Mouse (Mus musculus) limb, embryonic 14.5 days (tissue): Measurements from ENCODE around the gene Cd46. TPM values are rescaled to one million over a fixed set of nuclear protein-coding genes. Genes with fewer than 3 reads are reported as not detected.

Experiments
- ATAC-seq: fragments of 200-750 bp; cut with Nextera tagmentation; 2 replicates; pipeline ENCODE4 v1.8.0; 2017; ENCODE audit warnings: low read depth, moderate number of reproducible peaks, moderate TSS enrichment; ENCODE audit not compliant: low FRiP score
- DNase-seq: peaks from one replicate; pipeline ENCODE4 v3.0.0-alpha.2; 2015; ENCODE audit warnings: low spot score
- H3K27ac ChIP-seq: fragments of 300-500 bp; sonication (generic); replicated peaks from 2 replicates; pipeline ENCODE4 v1.5.1; 2014; ENCODE audit warnings: low read depth, mild to moderate bottlenecking, low read length, moderate library complexity, mixed read lengths
- H3K27me3 ChIP-seq: fragments of 300-500 bp; sonication (generic); 2 replicates; pipeline ENCODE4 v1.6.1; 2014; ENCODE audit warnings: low read length, mixed read lengths; ENCODE audit not compliant: control insufficient read depth, insufficient read depth
- H3K36me3 ChIP-seq: fragments of 300-500 bp; sonication (generic); 2 replicates; pipeline ENCODE4 v1.6.1; 2014; ENCODE audit warnings: mild to moderate bottlenecking, low read length, moderate library complexity, mixed read lengths; ENCODE audit not compliant: control insufficient read depth, insufficient read depth
- H3K4me1 ChIP-seq: fragments of 300-500 bp; sonication (generic); 2 replicates; pipeline ENCODE4 v1.6.1; 2014; ENCODE audit warnings: antibody characterized with exemption, low read length, mixed read lengths; ENCODE audit not compliant: control insufficient read depth, insufficient read depth
- H3K4me2 ChIP-seq: fragments of 300-500 bp; sonication (generic); replicated peaks from 2 replicates; pipeline ENCODE4 v1.6.1; 2014; ENCODE audit warnings: low read depth, mild to moderate bottlenecking, low read length, moderate library complexity; ENCODE audit not compliant: severe bottlenecking
- H3K4me3 ChIP-seq: fragments of 300-500 bp; sonication (generic); replicated peaks from 2 replicates; pipeline ENCODE4 v1.5.1; 2014; ENCODE audit warnings: low read length
- H3K9ac ChIP-seq: fragments of 300-500 bp; sonication (generic); 2 replicates; pipeline ENCODE4 v1.6.1; 2014; ENCODE audit warnings: mild to moderate bottlenecking, low read depth, low read length, moderate library complexity; ENCODE audit not compliant: severe bottlenecking
- H3K9me3 ChIP-seq: fragments of 300-500 bp; sonication (generic); 2 replicates; pipeline ENCODE4 v1.6.1; 2016; ENCODE audit warnings: low read length; ENCODE audit not compliant: control insufficient read depth
- POLR2A ChIP-seq: fragments of 200-500 bp; IDR thresholded peaks from 2 replicates; pipeline ENCODE4 v1.8.0; 2012; ENCODE audit warnings: inconsistent platforms, mild to moderate bottlenecking, moderate library complexity, borderline replicate concordance; ENCODE audit not compliant: insufficient read depth, insufficient read length; ENCODE audit errors: extremely low read depth
- WGBS: fragments of 180-500 bp; shearing (Covaris S2); extraction: QIAGEN DNeasy Blood & Tissue Kit; methylation state at CpG from one replicate; pipeline ENCODE4 v1.1.7; 2014; 5-methylcytosine and 5-hydroxymethylcytosine counted together
- polyA plus RNA-seq, 2 experiments: library from polyadenylated mRNA; depleted of rRNA in 1 of 2; stranded (reverse) in 1 of 2; unstranded in 1 of 2; fragments of >200 nt; fragmentation: Nextera tagmentation in 1 of 2; extraction: Ambion mirVana in 1 of 2; gene quantifications; 2 replicates each; pipeline versions ENCODE4 v1.2.1 to v1.2.3; 2012 to 2014

The Cd46 gene
- polyA plus RNA-seq, 2 experiments: 1.7 to 3.3 TPM

- Histone ChIP-seq H3K4me3 (no peak overlapping the region), H3K27ac (no peak overlapping the region), H3K9me3 (no peaks in the 10 kb centered on the region), H3K4me2 (no peak overlapping the region), H3K27me3 (no peaks in the 10 kb centered on the region), H3K36me3 (no peaks in the 10 kb centered on the region), H3K9ac (no peak overlapping the region), H3K4me1 (no peaks in the 10 kb centered on the region)
- no peak for TF ChIP-seq POLR2A
- 68% methylated on average over 5 of the region's 5 CpGs for WGBS
- DNase-seq (no peak), ATAC-seq (no peak)
Observed at GRCm38 (mm10) chr1:194994262-194994661, 97.8 kb downstream of the Cd46 start.

- no peaks in the 10 kb centered on the region for H3K4me1 ChIP-seq
- no peak overlapping the region for H3K4me3 ChIP-seq
- H3K9ac ChIP-seq: no peak overlapping the region
- 78% methylated on average over 1 of the region's 1 CpGs for WGBS
- no peaks in the 10 kb centered on the region for H3K36me3 ChIP-seq
- DNase-seq (no peak), ATAC-seq (no peak)
- H3K9me3 ChIP-seq: no peaks in the 10 kb centered on the region
- no peak overlapping the region for H3K27ac ChIP-seq
- no peak overlapping the region for H3K4me2 ChIP-seq
- no peak for TF ChIP-seq POLR2A
- no peaks in the 10 kb centered on the region for H3K27me3 ChIP-seq
Observed at GRCm38 (mm10) chr1:194993409-194993988, 98.5 kb downstream of the Cd46 start.

- Histone ChIP-seq H3K4me3 (no peak overlapping the region), H3K27me3 (no peaks in the 10 kb centered on the region), H3K9me3 (no peaks in the 10 kb centered on the region), H3K9ac (no peak overlapping the region), H3K36me3 (no peaks in the 10 kb centered on the region), H3K4me1 (no peaks in the 10 kb centered on the region), H3K4me2 (no peak overlapping the region), H3K27ac (no peak overlapping the region)
- no peak for ATAC-seq
- WGBS: 61% methylated on average over 5 of the region's 5 CpGs
- no peak for DNase-seq
- no peak for TF ChIP-seq POLR2A
Observed at GRCm38 (mm10) chr1:194992589-194993317, 99.3 kb downstream of the Cd46 start.

GRCm38 (mm10) chr1:194991654-194992053 lies 100.4 kb downstream of the Cd46 start:
- Histone ChIP-seq H3K27ac (no peak overlapping the region), H3K27me3 (no peaks in the 10 kb centered on the region), H3K4me3 (no peak overlapping the region), H3K9ac (no peak overlapping the region), H3K36me3 (no peaks in the 10 kb centered on the region), H3K4me2 (no peak overlapping the region), H3K9me3 (no peaks in the 10 kb centered on the region), H3K4me1 (no peaks in the 10 kb centered on the region)
- WGBS: 76% methylated on average over 2 of the region's 2 CpGs
- DNase-seq: no peak
- TF ChIP-seq POLR2A: no peak
- ATAC-seq: no peak

- no peak overlapping the region for H3K4me3 ChIP-seq
- no peak overlapping the region for H3K9ac ChIP-seq
- TF ChIP-seq POLR2A: no peak
- ATAC-seq (no peak), DNase-seq (no peak)
- WGBS: 86% methylated on average over 2 of the region's 2 CpGs
- no peaks in the 10 kb centered on the region for H3K9me3 ChIP-seq
- H3K4me2 ChIP-seq: no peak overlapping the region
- H3K4me1 ChIP-seq: no peaks in the 10 kb centered on the region
- no peak overlapping the region for H3K27ac ChIP-seq
- H3K27me3 ChIP-seq: no peaks in the 10 kb centered on the region
- H3K36me3 ChIP-seq: no peaks in the 10 kb centered on the region
Observed at GRCm38 (mm10) chr1:194990976-194991375, 101.1 kb downstream of the Cd46 start.
